Mouse (Mus musculus): Measurements from ENCODE around the gene Dcaf8.

GRCm38 (mm10) chr1:172127487-172127886 lies 20.4 kb upstream of the Dcaf8 start:
- TF ChIP-seq CTCF (IDR thresholded peaks at IDR 0.05; ENCODE audit: extremely low read depth, insufficient read depth, low read length) (no peak), POLR2A (IDR thresholded peaks at IDR 0.05; ENCODE audit: extremely low read depth, insufficient read depth, low read length) (no peak)
